Mouse (Mus musculus) small intestine, adult 2 months (tissue): ENCODE measurements around the gene Cacna2d3.

Experiments
- CTCF ChIP-seq: fragments of 200-500 bp; IDR thresholded peaks from 2 replicates; pipeline ENCODE4 v1.5.1; 2012; ENCODE audit warnings: low read depth, mild to moderate bottlenecking, control low read depth, inconsistent platforms, low read length, moderate library complexity, mixed read lengths; ENCODE audit not compliant: insufficient replicate concordance, insufficient read length; ENCODE audit errors: extremely low read depth
- POLR2A ChIP-seq: fragments of 200-500 bp; IDR thresholded peaks from 2 replicates; pipeline ENCODE4 v1.6.1; 2012; ENCODE audit warnings: low read depth, mild to moderate bottlenecking, control low read depth, inconsistent platforms, low read length, moderate library complexity

DNA sequence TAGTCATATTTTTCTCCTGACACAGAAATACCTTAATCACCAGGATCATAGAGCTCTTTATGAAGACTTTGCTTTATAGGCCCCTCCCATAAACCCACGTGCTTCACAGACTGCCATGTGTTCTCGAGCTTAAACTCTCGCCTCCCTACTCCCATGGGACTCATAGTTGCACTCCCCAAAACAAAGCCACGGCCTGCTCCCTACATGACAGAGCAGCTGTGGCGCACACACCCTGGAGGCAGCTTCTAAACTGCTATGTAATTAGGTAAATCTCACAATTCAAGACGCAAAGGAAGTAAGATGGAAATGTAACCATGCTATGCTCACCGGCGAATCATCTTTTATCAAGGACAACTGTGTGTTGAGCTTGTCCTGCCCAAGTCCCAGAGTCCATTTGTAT is 319.2 kb downstream of the Cacna2d3 start:
- TF ChIP-seq CTCF: no peak
- TF ChIP-seq POLR2A: no peak
